Mouse (Mus musculus) neural tube, embryonic 14.5 days (tissue): ENCODE results near the gene Vil1. TPM values are rescaled to one million over a fixed set of nuclear protein-coding genes. Genes with fewer than 3 reads are reported as not detected.

Experiments
- ATAC-seq: fragments of 200-750 bp; cut with Nextera tagmentation; 2 replicates; pipeline ENCODE4 v1.8.0; 2017; ENCODE audit warnings: low read depth, mild to moderate bottlenecking, moderate TSS enrichment, moderate library complexity
- H3K27ac ChIP-seq: fragments of 300-500 bp; sonication (generic); 2 replicates; pipeline ENCODE4 v1.5.1; 2014; ENCODE audit warnings: low read depth, mild to moderate bottlenecking, control low read depth, low read length, moderate library complexity, mixed read lengths
- H3K27me3 ChIP-seq: fragments of 300-500 bp; sonication (generic); 2 replicates; pipeline ENCODE4 v1.6.1; 2014; ENCODE audit warnings: low read length; ENCODE audit not compliant: control insufficient read depth, insufficient read depth
- H3K36me3 ChIP-seq: fragments of 300-500 bp; sonication (generic); 2 replicates; pipeline ENCODE4 v1.6.1; 2014; ENCODE audit warnings: low read length, mixed read lengths; ENCODE audit not compliant: control insufficient read depth, insufficient read depth
- H3K4me1 ChIP-seq: fragments of 300-500 bp; sonication (generic); 2 replicates; pipeline ENCODE4 v1.6.1; 2014; ENCODE audit warnings: low read length; ENCODE audit not compliant: control insufficient read depth, insufficient read depth
- H3K4me2 ChIP-seq: fragments of 300-500 bp; sonication (generic); 2 replicates; pipeline ENCODE4 v1.6.1; 2014; ENCODE audit warnings: mild to moderate bottlenecking, low read depth, low read length, control low read depth
- H3K4me3 ChIP-seq: fragments of 300-500 bp; sonication (generic); 2 replicates; pipeline ENCODE4 v1.5.1; 2014; ENCODE audit warnings: low read depth, low read length, control low read depth, mixed read lengths
- H3K9ac ChIP-seq: fragments of 300-500 bp; sonication (generic); replicated peaks from 2 replicates; pipeline ENCODE4 v1.6.1; 2014; ENCODE audit warnings: low read depth, mild to moderate bottlenecking, control low read depth, low read length, mixed read lengths
- H3K9me3 ChIP-seq: fragments of 300-500 bp; sonication (generic); 2 replicates; pipeline ENCODE4 v1.6.1; 2016; ENCODE audit warnings: low read length; ENCODE audit not compliant: control insufficient read depth
- WGBS: fragments of 180-500 bp; shearing (Covaris S2); extraction: QIAGEN DNeasy Blood & Tissue Kit; methylation state at CpG from one replicate; pipeline ENCODE4 v1.1.7; 2014; 5-methylcytosine and 5-hydroxymethylcytosine counted together
- microRNA counts: library from miRNA; unstranded; fragments of <30 nt; microRNA quantifications from one replicate; lab custom pipeline; 2016
- microRNA-seq: library from miRNA; unstranded; fragments of <30 nt; microRNA quantifications from one replicate; pipeline ENCODE4, GENCODE M21; 2016
- polyA plus RNA-seq: library from polyadenylated mRNA; unstranded; fragments of >200 nt; fragmentation: Nextera tagmentation; extraction: Ambion mirVana; gene quantifications from 2 replicates; pipeline ENCODE4 v1.2.1, GENCODE M21; 2014

Vil1 gene
- polyA plus RNA-seq, 1 experiment from 2014 or later, result 0.20 TPM

DNA sequence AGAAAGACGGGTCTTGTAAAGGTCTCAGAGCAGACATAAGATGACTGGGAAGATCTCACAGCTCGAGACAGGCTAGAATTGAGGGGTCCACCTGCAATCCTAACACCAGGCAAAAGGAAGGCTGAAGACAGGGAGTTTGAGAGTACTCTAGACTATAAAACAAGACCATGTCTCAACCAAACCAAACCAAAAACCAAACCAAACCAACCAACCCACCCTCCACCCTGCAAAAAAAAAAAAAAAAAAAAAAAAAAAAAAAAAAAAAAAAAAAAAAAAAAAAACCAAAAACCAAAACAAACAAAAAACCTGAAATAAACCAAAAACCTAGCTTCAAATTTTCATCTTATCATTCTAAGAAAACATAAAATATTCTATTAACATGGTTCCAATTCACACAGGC, 35.4 kb downstream of the Vil1 start:
- no peak overlapping the region for H3K9ac ChIP-seq
- peaks cover 18% of the 10 kb centered on the region for H3K36me3 ChIP-seq
- no peaks in the 10 kb centered on the region for H3K9me3 ChIP-seq
- no peak for ATAC-seq
- no peaks in the 10 kb centered on the region for H3K27me3 ChIP-seq
- H3K4me1 ChIP-seq, result no peaks in the 10 kb centered on the region
- H3K4me2 ChIP-seq, result no peak overlapping the region
- no peak overlapping the region for H3K27ac ChIP-seq
- no peak overlapping the region for H3K4me3 ChIP-seq
- WGBS, result 90% methylated on average over 2 of the region's 2 CpGs

DNA sequence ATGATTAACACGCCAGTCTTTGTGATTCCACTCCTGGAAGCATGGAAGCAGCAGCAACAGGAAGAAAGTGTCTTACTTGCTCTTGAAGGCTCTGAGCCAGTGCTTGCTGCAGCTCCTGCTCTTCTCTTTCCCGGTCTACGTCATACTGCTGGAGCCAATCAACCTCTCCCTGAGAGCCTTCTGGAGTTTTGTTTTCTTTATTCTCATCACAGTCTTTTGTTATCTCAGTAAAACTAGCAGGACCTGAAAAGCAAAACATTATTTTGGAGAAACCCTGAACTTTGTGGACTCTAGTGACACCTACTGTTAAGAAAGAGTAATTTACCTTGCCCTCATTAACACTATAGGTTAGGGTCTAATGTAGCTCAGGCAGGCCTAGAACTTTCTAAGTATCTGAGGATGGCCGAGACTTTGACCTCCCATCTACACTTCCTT, 43.5 kb downstream of the Vil1 start:
- no peak for ATAC-seq
- 70% methylated on average over 4 of the region's 4 CpGs for WGBS
- H3K36me3 ChIP-seq, result peaks cover 33% of the 10 kb centered on the region

DNA sequence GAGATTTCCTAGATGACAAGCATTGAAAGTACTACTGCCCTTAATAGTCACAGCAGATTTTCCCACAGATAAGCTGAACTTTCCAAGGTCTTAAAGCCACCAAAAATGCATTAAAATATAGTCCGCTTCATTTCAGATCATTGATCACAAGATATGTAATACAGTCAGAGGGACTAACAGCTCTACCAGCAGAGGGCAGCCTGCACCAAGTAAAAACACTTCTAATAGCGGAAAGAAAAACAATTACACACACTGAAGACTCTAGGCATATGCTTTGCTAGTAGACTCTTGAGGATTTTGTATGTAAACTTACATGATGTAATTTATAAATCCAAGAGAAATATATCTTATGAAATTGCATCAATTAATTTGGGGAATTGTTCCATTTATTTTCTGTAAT, 51.1 kb downstream of the Vil1 start:
- Histone ChIP-seq H3K27ac (no peak overlapping the region), H3K4me1 (no peaks in the 10 kb centered on the region), H3K4me2 (no peak overlapping the region), H3K27me3 (no peaks in the 10 kb centered on the region), H3K9ac (no peak overlapping the region), H3K4me3 (no peak overlapping the region), H3K36me3 (peaks cover 32% of the 10 kb centered on the region), H3K9me3 (no peaks in the 10 kb centered on the region)
- 74% methylated on average over 2 of the region's 2 CpGs for WGBS
- no peak for ATAC-seq

More for the DNA sequence above, 43.5 kb downstream of the Vil1 start:
- no peaks in the 10 kb centered on the region for H3K9me3 ChIP-seq
- H3K4me2 ChIP-seq, result no peak overlapping the region
- no peaks in the 10 kb centered on the region for H3K4me1 ChIP-seq
- no peaks in the 10 kb centered on the region for H3K27me3 ChIP-seq
- H3K27ac ChIP-seq, result no peak overlapping the region
- H3K9ac ChIP-seq, result no peak overlapping the region
- no peak overlapping the region for H3K4me3 ChIP-seq

MicroRNAs within 50 kb of the gene (microRNA counts, 519-probe panel; counts per million panel counts)
- 4,111 counts per million, percentile 47 among the panel's probes with 10 or more counts for microRNA mmu-miR-26b (lab: Ali Mortazavi, UCI)

Small RNAs within 50 kb of the gene (microRNA-seq; reads per million reads assigned to microRNA genes)
- gene Mir26b, result 9,645 reads per million, percentile 96 among the genes with 10 or more reads in this experiment

Other genes starting within 250 kb of the Vil1 start
- gene Cxcr1, start 214.7 kb upstream of the Vil1 start, polyA plus RNA-seq, result not detected in 2 replicates
- 294 and 316 TPM in 2 replicates for gene Arpc2, start 173.3 kb upstream of the Vil1 start, polyA plus RNA-seq
- not detected in 2 replicates for gene Gpbar1, start 130.8 kb upstream of the Vil1 start, polyA plus RNA-seq
- gene Aamp, start 124.6 kb upstream of the Vil1 start, polyA plus RNA-seq, result 188 and 204 TPM in 2 replicates
- 137 and 145 TPM in 2 replicates for gene Pnkd, start 124.4 kb upstream of the Vil1 start, polyA plus RNA-seq
- 7.3 and 7.5 TPM in 2 replicates for gene Tmbim1, start 103.8 kb upstream of the Vil1 start, polyA plus RNA-seq
- 0.86 and 1.1 TPM in 2 replicates for gene Catip, start 47.3 kb upstream of the Vil1 start, polyA plus RNA-seq
- gene Slc11a1, start 34.2 kb upstream of the Vil1 start, polyA plus RNA-seq, result 1.7 and 2.2 TPM in 2 replicates
- gene Ctdsp1, start 17.9 kb upstream of the Vil1 start, polyA plus RNA-seq, result 12.5 and 19.0 TPM in 2 replicates
- 48.6 and 52.9 TPM in 2 replicates for gene Cnot9, start 96.7 kb downstream of the Vil1 start, polyA plus RNA-seq
- gene Plcd4, start 133.5 kb downstream of the Vil1 start, polyA plus RNA-seq, result 7.5 and 11.9 TPM in 2 replicates
- gene Usp37, start 134.9 kb downstream of the Vil1 start, polyA plus RNA-seq, result 27.9 and 28.3 TPM in 2 replicates
- 9.3 and 9.5 TPM in 2 replicates for gene Zfp142, start 178.9 kb downstream of the Vil1 start, polyA plus RNA-seq
- 22.9 and 26.4 TPM in 2 replicates for gene Bcs1l, start 178.9 kb downstream of the Vil1 start, polyA plus RNA-seq
- 9.4 and 10.6 TPM in 2 replicates for gene Rnf25, start 192.0 kb downstream of the Vil1 start, polyA plus RNA-seq
- gene Stk36, start 192.1 kb downstream of the Vil1 start, polyA plus RNA-seq, result 14.6 and 17.9 TPM in 2 replicates